10 mouse cellular contexts compared by ENCODE assay signal in the genomic region with DNA sequence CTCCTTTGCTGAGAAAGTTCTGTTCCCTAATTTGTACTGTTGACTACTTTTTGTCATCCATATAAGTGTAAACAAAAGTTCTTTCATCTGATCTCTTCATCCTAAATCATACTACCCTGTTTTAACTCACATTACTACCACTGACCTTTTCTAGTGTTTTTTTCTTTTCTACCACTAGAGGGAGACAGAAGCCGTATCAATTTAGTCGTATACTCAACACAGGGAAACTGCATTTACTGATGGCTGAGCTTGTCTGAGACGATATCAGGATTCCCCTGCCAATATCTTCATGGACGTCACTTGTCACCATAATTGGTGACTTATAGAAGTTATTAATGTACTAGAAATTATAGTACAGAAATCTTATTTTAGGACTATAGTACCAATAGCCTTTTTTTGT. TPM values are rescaled to one million over a fixed set of nuclear protein-coding genes. Genes with fewer than 3 reads are reported as not detected.
DNase-seq lines count a peak whose midpoint lies in the region; ATAC-seq and TF ChIP-seq lines count a peak whose summit lies in the region.
"Had no signal": no experiment of that assay in that cellular context is flagged by ENCODE, and none has a peak within 500 bp of the region (broad histone marks: within the 10 kb centered on the region; RNA-seq: fewer than 3 reads in every experiment).

No protein-coding gene starts in this region.

- H3K4me1 ChIP-seq in kidney, embryonic 16.5 days (ENCODE audit: insufficient read depth, low read length): no peaks in the 10 kb centered on the region
- H3K4me1 ChIP-seq in E14TG2a.4 (replicated peaks; ENCODE audit: low read depth, low read length): no peaks in the 10 kb centered on the region
- H3K4me1 ChIP-seq: limb, embryonic 15.5 days had no signal

- no peaks in the 10 kb centered on the region for H3K27me3 ChIP-seq in kidney, embryonic 16.5 days (ENCODE audit: insufficient read depth, low read length)
- no peaks in the 10 kb centered on the region for H3K27me3 ChIP-seq in E14TG2a.4 (ENCODE audit: insufficient read depth, low read length)
- H3K27me3 ChIP-seq: limb, embryonic 15.5 days had no signal

- no peak overlapping the region for H3K4me2 ChIP-seq in kidney, embryonic 16.5 days (replicated peaks; ENCODE audit: low read depth, low read length)
- H3K4me2 ChIP-seq: limb, embryonic 15.5 days had no signal

- no peaks in the 10 kb centered on the region for H3K9me3 ChIP-seq in kidney, embryonic 16.5 days (ENCODE audit: low read length)
- no peaks in the 10 kb centered on the region for H3K9me3 ChIP-seq in E14TG2a.4 (ENCODE audit: low read length)
- H3K9me3 ChIP-seq: limb, embryonic 15.5 days had no signal

- TF ChIP-seq CTCF in E14TG2a.4 (conservative IDR thresholded peaks at IDR 0.05; ENCODE audit: low read length): peak; percentile 43

- H3K36me3 ChIP-seq in kidney, embryonic 16.5 days (ENCODE audit: insufficient read depth, low read length): peaks cover 4% of the 10 kb centered on the region; the same call in 1 of the 2 replicates
- peaks cover 30% of the 10 kb centered on the region for H3K36me3 ChIP-seq in E14TG2a.4 (ENCODE audit: insufficient read depth, low read length)

- 0 out of 2 replicates have a peak, but pooled peaks have one; percentile 54 for ATAC-seq in kidney, embryonic 16.5 days (ENCODE audit: low FRiP score, low TSS enrichment)
- ATAC-seq in megakaryocyte-erythroid progenitor cell, adult 5-6 weeks (replicated peaks; ENCODE audit: low FRiP score, low TSS enrichment, poor library complexity, severe bottlenecking): peak; percentile 70; the same call in 1 of the 2 replicates

- 20% methylated on average over 4 of the region's 4 CpGs for WGBS in kidney, embryonic 16.5 days

- H3K9ac ChIP-seq in kidney, embryonic 16.5 days (replicated peaks; ENCODE audit: low read length): no peak overlapping the region
- H3K9ac ChIP-seq: limb, embryonic 15.5 days had no signal

- no peak for DNase-seq in kidney, adult 8-10 months
- peak; percentile 46 for DNase-seq in embryo, embryonic 10 days (ENCODE audit: low spot score)
- no peak for DNase-seq in ovary, postnatal 14 days (ENCODE audit: low spot score)
- no peak for DNase-seq in right cerebral cortex, postnatal 25 days
- DNase-seq in T-cell, adult 2 months (ENCODE audit: low spot score): no peak

- no peak overlapping the region for H3K4me3 ChIP-seq in kidney, embryonic 16.5 days (ENCODE audit: low read length)
- H3K4me3 ChIP-seq in E14TG2a.4 (replicated peaks; ENCODE audit: low read length): no peak overlapping the region
- H3K4me3 ChIP-seq: limb, embryonic 15.5 days had no signal

- no peak overlapping the region for H3K27ac ChIP-seq in kidney, embryonic 16.5 days (ENCODE audit: low read length)
- H3K27ac ChIP-seq: limb, embryonic 15.5 days had no signal

RNA-seq across cellular contexts. Expression of a gene that starts 23.8 kb away (rescaled TPM):
- 53.6 and 54.4 TPM in 2 replicates for polyA plus RNA-seq in kidney, embryonic 16.5 days (2015; fragmentation: Nextera tagmentation; extraction: Ambion mirVana)
- total RNA-seq in megakaryocyte-erythroid progenitor cell, adult 5-6 weeks (2014; fragmentation: Nextera tagmentation): 68.0 and 77.7 TPM in 2 replicates
- total RNA-seq in megakaryocyte-erythroid progenitor cell, adult 5-6 weeks (2017): 47.5 and 77.2 TPM in 2 replicates

RNA-seq across cellular contexts. Expression of a gene that starts 28.4 kb away (rescaled TPM):
- not detected in 2 replicates for polyA plus RNA-seq in kidney, embryonic 16.5 days (2015; fragmentation: Nextera tagmentation; extraction: Ambion mirVana)
- not detected in 2 replicates for total RNA-seq in megakaryocyte-erythroid progenitor cell, adult 5-6 weeks (2014; fragmentation: Nextera tagmentation)
- total RNA-seq in megakaryocyte-erythroid progenitor cell, adult 5-6 weeks (2017): not detected in 2 replicates
- polyA plus RNA-seq: cortical plate, adult 2 months had no signal

RNA-seq across cellular contexts. Expression of a gene that starts 59.7 kb away (rescaled TPM):
- 22.7 and 23.2 TPM in 2 replicates for polyA plus RNA-seq in kidney, embryonic 16.5 days (2015; fragmentation: Nextera tagmentation; extraction: Ambion mirVana)
- 12.6 and 16.4 TPM in 2 replicates for total RNA-seq in megakaryocyte-erythroid progenitor cell, adult 5-6 weeks (2014; fragmentation: Nextera tagmentation)
- 25.7 and 45.8 TPM in 2 replicates for total RNA-seq in megakaryocyte-erythroid progenitor cell, adult 5-6 weeks (2017)

RNA-seq across cellular contexts. Expression of a gene that starts 59.7 kb away (rescaled TPM):
- 45.9 and 47.1 TPM in 2 replicates for polyA plus RNA-seq in kidney, embryonic 16.5 days (2015; fragmentation: Nextera tagmentation; extraction: Ambion mirVana)
- total RNA-seq in megakaryocyte-erythroid progenitor cell, adult 5-6 weeks (2014; fragmentation: Nextera tagmentation): 13.1 and 16.5 TPM in 2 replicates
- 12.8 and 21.1 TPM in 2 replicates for total RNA-seq in megakaryocyte-erythroid progenitor cell, adult 5-6 weeks (2017)
